Mouse (Mus musculus): ENCODE results near the gene Rubcnl. TPM values are rescaled to one million over a fixed set of nuclear protein-coding genes. Genes with fewer than 3 reads are reported as not detected.
A peak's percentile ranks its signal among the peaks of the same experiment; 100 is the strongest.

The Rubcnl gene
- polyA plus RNA-seq, 1 experiment = 19.3 TPM

DNA sequence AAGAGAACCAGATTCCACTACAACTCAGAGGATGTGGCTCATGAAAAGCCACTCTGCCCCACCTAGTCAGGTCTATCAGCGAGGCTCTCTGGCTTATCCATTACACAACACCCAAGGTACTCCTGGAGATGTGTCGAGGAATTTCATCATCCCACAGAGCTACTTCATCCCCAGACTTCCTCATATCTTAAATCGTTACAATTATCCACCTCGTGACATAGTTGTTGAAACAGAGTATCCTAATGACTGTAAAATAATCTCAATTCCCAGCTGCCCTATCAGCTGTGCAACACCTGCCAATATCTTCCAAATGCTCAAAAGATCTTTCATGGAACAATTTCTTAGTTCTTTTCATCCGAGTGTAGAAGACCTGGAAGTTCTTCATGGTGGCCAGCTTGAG lies 32.7 kb upstream of the Rubcnl start:
- Histone ChIP-seq H3K4me3 (ENCODE audit: extremely low read depth, insufficient read depth, insufficient read length) (no peak overlapping the region), H3K36me3 (ENCODE audit: control insufficient read depth, insufficient read depth, low read length) (no peaks in the 10 kb centered on the region), H3K27ac (ENCODE audit: insufficient read depth, low read length) (no peak overlapping the region), H3K4me1 (ENCODE audit: control insufficient read depth, insufficient read depth, insufficient read length) (no peaks in the 10 kb centered on the region), H3K27me3 (ENCODE audit: control insufficient read depth, insufficient read depth, low read length) (no peaks in the 10 kb centered on the region)
- 74% methylated on average over 5 of the region's 5 CpGs for WGBS
- no peak for DNase-seq (ENCODE audit: low read depth in 1 of 2, low spot score in 2 of 2)
- TF ChIP-seq CTCF (IDR thresholded peaks at IDR 0.05; ENCODE audit: extremely low read depth, insufficient read depth, insufficient read length, insufficient replicate concordance) (no peak), POLR2A (IDR thresholded peaks at IDR 0.05; ENCODE audit: low read depth, low read length) (no peak)

GRCm38 (mm10) chr14:74984817-74985391 lies 30.9 kb upstream of the Rubcnl start:
- peak in 1 of 2 experiments; percentile 29 for DNase-seq (ENCODE audit: low read depth in 1 of 2, low spot score in 2 of 2)
- WGBS = 59% methylated on average over 7 of the region's 7 CpGs
- TF ChIP-seq POLR2A (IDR thresholded peaks at IDR 0.05; ENCODE audit: low read depth, low read length) (no peak), CTCF (IDR thresholded peaks at IDR 0.05; ENCODE audit: extremely low read depth, insufficient read depth, insufficient read length, insufficient replicate concordance) (no peak)
- Histone ChIP-seq H3K27me3 (ENCODE audit: control insufficient read depth, insufficient read depth, low read length) (no peaks in the 10 kb centered on the region), H3K27ac (ENCODE audit: insufficient read depth, low read length) (peak overlapping the region; percentile 42), H3K4me3 (ENCODE audit: extremely low read depth, insufficient read depth, insufficient read length) (peak overlapping the region; percentile 20; the same call in 1 of the 2 replicates), H3K36me3 (ENCODE audit: control insufficient read depth, insufficient read depth, low read length) (no peaks in the 10 kb centered on the region), H3K4me1 (ENCODE audit: control insufficient read depth, insufficient read depth, insufficient read length) (no peaks in the 10 kb centered on the region)

- no peak for TF ChIP-seq POLR2A (IDR thresholded peaks at IDR 0.05; ENCODE audit: low read depth, low read length)
- TF ChIP-seq CTCF (IDR thresholded peaks at IDR 0.05; ENCODE audit: extremely low read depth, insufficient read depth, insufficient read length, insufficient replicate concordance) = no peak
These were observed 30.2 kb upstream of the Rubcnl start for GRCm38 (mm10) chr14:74985658-74986057.

GRCm38 (mm10) chr14:74986527-74986926 lies 29.3 kb upstream of the Rubcnl start:
- H3K4me1 ChIP-seq (ENCODE audit: control insufficient read depth, insufficient read depth, insufficient read length) = no peaks in the 10 kb centered on the region
- DNase-seq (ENCODE audit: low read depth in 1 of 2, low spot score in 2 of 2) = no peak
- no peaks in the 10 kb centered on the region for H3K36me3 ChIP-seq (ENCODE audit: control insufficient read depth, insufficient read depth, low read length)
- no peaks in the 10 kb centered on the region for H3K27me3 ChIP-seq (ENCODE audit: control insufficient read depth, insufficient read depth, low read length)
- H3K4me3 ChIP-seq (ENCODE audit: extremely low read depth, insufficient read depth, insufficient read length) = no peak overlapping the region
- TF ChIP-seq CTCF (IDR thresholded peaks at IDR 0.05; ENCODE audit: extremely low read depth, insufficient read depth, insufficient read length, insufficient replicate concordance) (no peak), POLR2A (IDR thresholded peaks at IDR 0.05; ENCODE audit: low read depth, low read length) (no peak)
- WGBS = 88% methylated on average over 3 of the region's 3 CpGs
- H3K27ac ChIP-seq (ENCODE audit: insufficient read depth, low read length) = no peak overlapping the region

More at GRCm38 (mm10) chr14:74985658-74986057, 30.2 kb upstream of the Rubcnl start:
- 52% methylated on average over 4 of the region's 4 CpGs for WGBS
- Histone ChIP-seq H3K36me3 (ENCODE audit: control insufficient read depth, insufficient read depth, low read length) (no peaks in the 10 kb centered on the region), H3K27ac (ENCODE audit: insufficient read depth, low read length) (no peak overlapping the region), H3K4me1 (ENCODE audit: control insufficient read depth, insufficient read depth, insufficient read length) (no peaks in the 10 kb centered on the region), H3K27me3 (ENCODE audit: control insufficient read depth, insufficient read depth, low read length) (no peaks in the 10 kb centered on the region), H3K4me3 (ENCODE audit: extremely low read depth, insufficient read depth, insufficient read length) (no peak overlapping the region)
- no peak for DNase-seq (ENCODE audit: low read depth in 1 of 2, low spot score in 2 of 2)

DNA sequence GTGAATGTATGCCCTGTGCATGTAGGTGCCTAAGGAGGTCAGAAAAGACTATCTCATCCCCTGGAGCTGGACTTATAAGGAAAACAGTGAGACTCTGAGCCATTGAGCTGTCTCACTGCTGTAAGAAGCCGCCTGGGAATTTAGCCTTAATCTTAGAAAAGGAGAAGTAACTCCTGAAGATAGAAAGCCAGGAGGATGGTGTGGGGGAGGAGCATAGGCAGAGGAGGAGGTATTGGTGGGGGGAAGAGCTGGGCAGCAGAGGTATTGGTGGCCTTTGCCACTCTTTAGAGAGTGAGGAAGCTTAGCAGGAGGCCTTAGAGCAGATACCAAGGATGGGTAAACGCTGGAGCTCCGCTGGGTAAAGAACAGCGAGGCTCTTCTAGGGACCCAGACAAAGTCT lies 26.5 kb upstream of the Rubcnl start:
- no peak overlapping the region for H3K27ac ChIP-seq (ENCODE audit: insufficient read depth, low read length)
- H3K36me3 ChIP-seq (ENCODE audit: control insufficient read depth, insufficient read depth, low read length) = no peaks in the 10 kb centered on the region
- TF ChIP-seq POLR2A (IDR thresholded peaks at IDR 0.05; ENCODE audit: low read depth, low read length) = no peak
- TF ChIP-seq CTCF (IDR thresholded peaks at IDR 0.05; ENCODE audit: extremely low read depth, insufficient read depth, insufficient read length, insufficient replicate concordance) = no peak
- no peak overlapping the region for H3K4me3 ChIP-seq (ENCODE audit: extremely low read depth, insufficient read depth, insufficient read length)
- no peak for DNase-seq (ENCODE audit: low read depth in 1 of 2, low spot score in 2 of 2)
- H3K4me1 ChIP-seq (ENCODE audit: control insufficient read depth, insufficient read depth, insufficient read length) = no peaks in the 10 kb centered on the region
- no peaks in the 10 kb centered on the region for H3K27me3 ChIP-seq (ENCODE audit: control insufficient read depth, insufficient read depth, low read length)
- 47% methylated on average over 4 of the region's 4 CpGs for WGBS

GRCm38 (mm10) chr14:74989909-74990308 lies 25.9 kb upstream of the Rubcnl start:
- Histone ChIP-seq H3K4me3 (ENCODE audit: extremely low read depth, insufficient read depth, insufficient read length) (no peak overlapping the region), H3K4me1 (ENCODE audit: control insufficient read depth, insufficient read depth, insufficient read length) (no peaks in the 10 kb centered on the region), H3K36me3 (ENCODE audit: control insufficient read depth, insufficient read depth, low read length) (no peaks in the 10 kb centered on the region), H3K27ac (ENCODE audit: insufficient read depth, low read length) (no peak overlapping the region), H3K27me3 (ENCODE audit: control insufficient read depth, insufficient read depth, low read length) (no peaks in the 10 kb centered on the region)
- no peak for DNase-seq (ENCODE audit: low read depth in 1 of 2, low spot score in 2 of 2)
- TF ChIP-seq POLR2A (IDR thresholded peaks at IDR 0.05; ENCODE audit: low read depth, low read length) = no peak
- no peak for TF ChIP-seq CTCF (IDR thresholded peaks at IDR 0.05; ENCODE audit: extremely low read depth, insufficient read depth, insufficient read length, insufficient replicate concordance)
- WGBS = 88% methylated on average over 4 of the region's 4 CpGs

DNA sequence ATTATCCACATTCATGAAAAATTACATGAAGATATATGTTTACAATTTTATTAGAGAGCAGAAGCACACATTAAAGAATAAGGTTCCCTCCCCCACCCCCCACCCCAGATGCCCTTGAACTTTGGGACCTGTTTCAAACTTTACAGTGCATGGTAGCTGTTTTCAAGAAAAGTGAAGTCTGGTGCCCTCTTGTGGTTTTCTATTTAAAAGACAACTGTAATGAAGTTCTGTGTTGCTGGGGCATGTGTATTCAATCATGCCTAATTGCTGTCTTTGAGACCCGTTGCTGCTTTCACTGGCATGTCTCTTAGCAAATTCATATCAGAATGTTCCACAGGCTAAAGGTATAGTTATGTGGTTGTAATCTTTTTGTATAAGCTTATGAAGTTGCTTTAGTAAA lies 25.3 kb upstream of the Rubcnl start:
- Histone ChIP-seq H3K27me3 (ENCODE audit: control insufficient read depth, insufficient read depth, low read length) (no peaks in the 10 kb centered on the region), H3K4me3 (ENCODE audit: extremely low read depth, insufficient read depth, insufficient read length) (no peak overlapping the region), H3K27ac (ENCODE audit: insufficient read depth, low read length) (no peak overlapping the region), H3K36me3 (ENCODE audit: control insufficient read depth, insufficient read depth, low read length) (no peaks in the 10 kb centered on the region), H3K4me1 (ENCODE audit: control insufficient read depth, insufficient read depth, insufficient read length) (no peaks in the 10 kb centered on the region)
- TF ChIP-seq CTCF (IDR thresholded peaks at IDR 0.05; ENCODE audit: extremely low read depth, insufficient read depth, insufficient read length, insufficient replicate concordance) = peak; percentile 13; the same call in 1 of the 2 replicates
- no peak for TF ChIP-seq POLR2A (IDR thresholded peaks at IDR 0.05; ENCODE audit: low read depth, low read length)
- DNase-seq (ENCODE audit: low read depth in 1 of 2, low spot score in 2 of 2) = peak in 1 of 2 experiments; percentile 61
- WGBS = 0% methylated on average over 1 of the region's 1 CpGs
